Comparison of ENCODE assay signal across 26 mouse cellular contexts in the genomic region with DNA sequence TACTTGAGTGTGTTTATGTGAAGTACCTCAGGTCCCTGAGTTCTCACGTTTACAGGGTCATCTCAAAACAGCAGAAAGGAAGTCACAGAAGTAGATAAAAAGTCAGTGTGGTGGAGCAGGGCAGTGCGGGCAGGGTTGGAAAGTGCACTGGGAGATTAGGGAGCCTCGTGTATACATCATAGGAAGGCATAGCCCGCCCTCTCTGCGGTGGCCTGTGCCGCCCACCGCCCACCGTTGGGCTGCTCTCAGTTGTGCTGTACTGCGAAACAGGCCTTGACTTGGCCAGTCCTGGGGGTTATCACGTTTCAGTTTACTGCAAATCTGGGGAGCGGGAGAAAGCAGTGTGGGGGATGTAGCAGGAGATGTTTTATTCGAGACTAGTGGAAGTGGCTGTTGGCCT. TPM values are rescaled to one million over a fixed set of nuclear protein-coding genes. Genes with fewer than 3 reads are reported as not detected.
A peak's percentile ranks its signal among the peaks of the same experiment; 100 is the strongest.
DNase-seq lines count a peak whose midpoint lies in the region; ATAC-seq and TF ChIP-seq lines count a peak whose summit lies in the region.
"Had no signal": no experiment of that assay in that cellular context is flagged by ENCODE, and none has a peak within 500 bp of the region (broad histone marks: within the 10 kb centered on the region; RNA-seq: fewer than 3 reads in every experiment).

No protein-coding gene starts in this region.

- H3K4me3 ChIP-seq in heart, adult 2 months = no peak overlapping the region
- H3K4me3 ChIP-seq: forebrain, embryonic 15.5 days; hindbrain, embryonic 10.5 days; hindbrain, embryonic 15.5 days; kidney, embryonic 15.5 days; liver, embryonic 15.5 days; lung, embryonic 15.5 days; megakaryocyte, embryonic 14.5 days; midbrain, embryonic 13.5 days had no signal

- WGBS in heart, adult 2 months = 63% methylated on average over 12 of the region's 12 CpGs

- H3K79me2 ChIP-seq in heart, adult 2 months (replicated peaks; ENCODE audit: control insufficient read depth, insufficient read depth, low read length) = no peaks in the 10 kb centered on the region

- no peaks in the 10 kb centered on the region for H3K36me3 ChIP-seq in heart, adult 2 months (ENCODE audit: control insufficient read depth, insufficient read depth, low read length)

- no peak for TF ChIP-seq EP300 in heart, adult 2 months (IDR thresholded peaks at IDR 0.05; ENCODE audit: insufficient read depth, low read depth, low read length)

- no peaks in the 10 kb centered on the region; the same call in 1 of the 2 replicates for H3K4me1 ChIP-seq in heart, adult 2 months (ENCODE audit: control insufficient read depth, insufficient read depth, low read length)
- H3K4me1 ChIP-seq: lung, embryonic 15.5 days had no signal

- ATAC-seq in common myeloid progenitor, adult 5-6 weeks (replicated peaks; ENCODE audit: low read depth, poor library complexity, severe bottlenecking) = peak; percentile 45; the same call in 1 of the 2 replicates
- peak; percentile 9; the same call in 1 of the 2 replicates for ATAC-seq in granulocyte monocyte progenitor cell, adult 5-6 weeks (replicated peaks; ENCODE audit: poor library complexity, severe bottlenecking)
- ATAC-seq in megakaryocyte-erythroid progenitor cell, adult 5-6 weeks (replicated peaks; ENCODE audit: low FRiP score, low TSS enrichment, poor library complexity, severe bottlenecking) = peak; percentile 55
- ATAC-seq: forebrain, embryonic 15.5 days; inflammation-experienced regulatory T-cells, adult 6 months; midbrain, embryonic 13.5 days had no signal

- no peak overlapping the region for H3K27ac ChIP-seq in heart, adult 2 months
- H3K27ac ChIP-seq: forebrain, embryonic 15.5 days; hindbrain, embryonic 10.5 days; hindbrain, embryonic 15.5 days; kidney, embryonic 15.5 days; liver, embryonic 15.5 days; lung, embryonic 15.5 days; midbrain, embryonic 13.5 days had no signal

- intact Hi-C loops in heart, adult 2 months (cut with DNase I) = no loop called here
- intact Hi-C loops in left cerebral cortex, postnatal 14 days (cut with DNase I) = no loop called here

- H3K9ac ChIP-seq in heart, adult 2 months (ENCODE audit: low read depth, low read length) = no peak overlapping the region
- H3K9ac ChIP-seq: forebrain, embryonic 15.5 days; hindbrain, embryonic 15.5 days; kidney, embryonic 15.5 days; liver, embryonic 15.5 days; lung, embryonic 15.5 days; midbrain, embryonic 13.5 days had no signal

- TF ChIP-seq POLR2A in heart, adult 2 months (IDR thresholded peaks at IDR 0.05; ENCODE audit: insufficient read depth, low read depth, low read length) = no peak

- TF ChIP-seq CTCF in heart, adult 2 months (IDR thresholded peaks at IDR 0.05) = no peak

- peak; percentile 72 for DNase-seq in heart, adult 11 months
- DNase-seq in heart, adult 2 months = no peak
- DNase-seq in left cerebral cortex, postnatal 14 days (ENCODE audit: low spot score in 2 of 2) = no peak
- DNase-seq in embryo, embryonic 9.5 days (ENCODE audit: extremely low spot score) = no peak
- DNase-seq: adrenal gland, postnatal 14 days; cerebellum, adult 11 months; cerebellum, postnatal 10 days; gastrocnemius, postnatal 36 days; heart, postnatal 14 days; kidney, adult 11 months; kidney, postnatal 36 days; layer of hippocampus, postnatal 36 days; lung, postnatal 36 days; right cerebral cortex, postnatal 14 days had no signal

- no peaks in the 10 kb centered on the region for H3K27me3 ChIP-seq in heart, adult 2 months (ENCODE audit: control insufficient read depth, insufficient read depth, low read length)
- H3K27me3 ChIP-seq: forebrain, embryonic 15.5 days; hindbrain, embryonic 15.5 days; kidney, embryonic 15.5 days; liver, embryonic 15.5 days; lung, embryonic 15.5 days; megakaryocyte, embryonic 14.5 days; midbrain, embryonic 13.5 days had no signal

RNA-seq across cellular contexts. Expression of gene Tor3a, which starts 31.3 kb away (rescaled TPM):
- total RNA-seq in heart, adult 2 months (2021) = 10 to 100 TPM in 1 of 2 experiments, 1 to 10 TPM in 1; 8.3 to 11.6 TPM
- 8.9 and 11.8 TPM in 2 replicates for polyA plus RNA-seq in heart, adult 2 months (2012; rRNA removed)
- total RNA-seq in common myeloid progenitor, adult 5-6 weeks (2017) = 16.1 and 22.1 TPM in 2 replicates
- total RNA-seq in granulocyte monocyte progenitor cell, adult 5-6 weeks (2014; fragmentation: Nextera tagmentation) = 35.6 and 40.0 TPM in 2 replicates
- 33.5 and 33.6 TPM in 2 replicates for total RNA-seq in granulocyte monocyte progenitor cell, adult 5-6 weeks (2017)
- 7.4 and 10.8 TPM in 2 replicates for total RNA-seq in megakaryocyte-erythroid progenitor cell, adult 5-6 weeks (2014; fragmentation: Nextera tagmentation)
- total RNA-seq in megakaryocyte-erythroid progenitor cell, adult 5-6 weeks (2017) = 2.3 and 7.7 TPM in 2 replicates
- 1 to 10 TPM; 4.2 to 6.8 TPM for total RNA-seq in left cerebral cortex, postnatal 14 days (2021)
